Mouse (Mus musculus) G1E (cell line): ENCODE measurements at regions not wholly inside any gene's neighbourhood (a gene's known extent, or its start where the extent isn't known, plus 50 kb on each side); places are given as distances from the start of the nearest gene placed in this dataset.

ENCODE experiments used
- CTCF ChIP-seq: IDR thresholded peaks from 2 replicates; pipeline ENCODE4 v1.5.1; 2012; ENCODE audit warnings: low read depth, low read length, inconsistent platforms, mixed read lengths
- GATA1 ChIP-seq: IDR thresholded peaks from 2 replicates; pipeline ENCODE4 v1.6.1; 2012; ENCODE audit warnings: borderline replicate concordance, low read length, inconsistent platforms, mixed read lengths

DNA sequence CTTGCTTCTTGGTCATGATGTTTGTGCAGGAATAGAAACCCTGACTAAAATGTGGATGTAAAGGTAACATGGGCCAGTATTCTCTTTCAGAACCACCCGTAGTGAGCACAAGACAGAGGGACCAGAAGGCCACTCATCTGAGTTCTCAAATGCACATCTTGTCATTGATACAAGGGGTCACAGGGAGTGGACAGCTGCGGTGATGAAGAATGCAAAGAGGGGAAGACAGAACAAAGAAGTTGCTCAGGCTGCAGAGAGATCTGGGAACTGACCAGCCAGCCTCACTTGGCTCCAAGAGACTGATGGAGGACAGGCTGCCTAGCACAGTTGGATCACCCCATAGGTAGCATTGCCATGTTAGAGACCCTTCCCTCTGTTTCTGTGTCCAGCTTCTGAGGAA lies 181.1 kb downstream of the Xxylt1 start:
- TF ChIP-seq GATA1 (no peak), CTCF (no peak)
